Mouse (Mus musculus): ENCODE results near the gene Rab4a.
"Not testable (repeated sequence)": the region's sequence is repeated elsewhere in the genome, so short reads cannot be mapped to it uniquely, and the experiment has no call there.

Rab4a gene

GRCm38 (mm10) chr8:123789461-123789860 lies 16.3 kb upstream of the Rab4a start:
- DNase-seq, result no peak

- peak; percentile 85 to 93 for DNase-seq
Observed at GRCm38 (mm10) chr8:123789970-123790369, 15.8 kb upstream of the Rab4a start.

DNA sequence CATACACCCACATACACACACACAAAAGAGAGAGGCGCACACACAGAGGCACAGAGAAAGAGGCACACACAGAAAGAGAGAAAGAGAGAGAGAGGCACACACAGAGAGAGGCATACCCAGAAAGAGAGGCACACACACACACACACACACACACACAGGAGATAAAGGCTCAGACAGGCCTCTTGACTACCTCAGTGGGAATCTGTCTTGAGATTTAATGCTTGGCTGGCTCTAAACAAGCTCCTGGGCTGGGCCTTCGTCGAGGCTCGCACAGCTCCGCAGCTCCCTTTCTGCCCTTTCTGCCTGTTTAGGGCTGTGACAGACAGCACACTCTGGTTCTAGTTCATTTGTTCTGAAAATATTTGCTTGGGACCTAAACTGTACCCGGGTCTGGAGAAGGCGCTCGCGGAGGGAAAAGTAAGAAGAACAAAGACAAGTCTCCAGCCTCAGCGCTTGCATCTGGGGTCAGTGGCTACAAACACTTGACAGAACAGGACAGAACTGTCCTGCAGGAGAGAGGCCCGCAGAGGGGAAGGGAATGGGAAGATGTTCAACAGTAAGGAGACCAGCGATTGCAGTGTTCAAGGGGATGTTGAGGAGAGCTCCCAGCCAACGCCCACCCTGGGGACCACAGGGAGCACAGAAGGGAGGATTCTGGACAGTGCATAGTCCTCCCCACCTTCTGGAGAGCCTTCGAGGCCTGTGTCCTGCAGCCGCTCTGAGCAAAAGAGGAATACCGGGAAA lies 14.5 kb upstream of the Rab4a start:
- no peak for DNase-seq

DNA sequence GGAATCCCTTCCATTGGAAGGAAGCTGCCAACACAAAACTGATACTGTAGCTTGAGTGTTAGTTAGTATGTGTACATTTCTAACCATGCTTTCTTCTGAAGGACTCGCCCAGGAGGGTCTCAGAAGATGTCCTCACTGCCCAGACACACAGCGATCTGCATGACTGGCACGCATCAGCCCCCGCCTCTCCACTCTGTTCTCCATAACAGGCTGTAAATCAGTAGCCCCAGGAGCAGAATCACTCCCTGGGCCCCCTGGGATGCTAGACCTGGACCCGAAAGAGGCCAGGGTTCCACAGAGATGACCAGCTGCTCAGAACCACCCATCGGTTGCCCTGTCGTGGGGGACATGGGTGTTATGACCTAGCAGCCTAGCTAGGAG lies 13.9 kb upstream of the Rab4a start:
- DNase-seq, result no peak

GRCm38 (mm10) chr8:123793900-123794299 lies 11.9 kb upstream of the Rab4a start:
- no peak for DNase-seq

DNA sequence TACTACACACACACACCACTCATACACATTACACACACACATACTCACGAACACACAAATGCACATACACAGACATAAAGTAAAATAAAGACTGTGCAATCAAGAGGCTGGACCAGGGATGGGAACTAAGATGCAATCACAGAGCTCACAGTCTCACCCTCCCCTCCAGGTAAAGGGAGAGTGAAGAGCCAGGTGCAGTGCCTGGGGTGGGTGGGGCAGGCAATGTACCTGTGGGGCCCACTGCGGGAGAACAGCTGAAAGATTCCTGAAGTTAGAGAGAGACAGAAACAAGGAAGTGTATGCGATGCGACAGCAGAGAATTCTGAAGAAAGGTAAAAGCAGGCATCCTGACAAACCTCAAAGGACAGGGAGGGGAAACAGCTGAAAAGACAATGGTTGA lies 11.0 kb upstream of the Rab4a start:
- no peak for DNase-seq

DNA sequence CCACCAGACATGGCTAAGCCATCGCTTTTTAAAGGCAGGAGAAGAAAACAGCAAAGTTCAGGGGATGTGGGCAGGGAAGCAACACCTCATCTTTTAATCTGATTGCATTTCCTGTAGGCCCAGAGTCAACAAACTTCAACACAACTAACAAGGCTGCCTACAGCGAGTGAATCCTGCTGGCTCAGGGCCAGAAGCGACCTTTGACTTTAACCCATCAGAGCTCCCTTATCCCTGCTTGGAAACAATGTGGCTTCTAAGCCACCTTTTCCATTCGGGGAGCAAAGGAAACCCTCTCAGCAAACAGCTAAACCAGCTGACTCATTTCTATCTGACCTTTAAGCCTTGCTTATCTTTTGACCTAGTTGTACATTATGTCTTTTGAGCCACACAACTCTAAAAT lies 9.0 kb upstream of the Rab4a start:
- peak; percentile 69 to 75 for DNase-seq

- no peak for DNase-seq
Observed at GRCm38 (mm10) chr8:123797928-123798327, 7.9 kb upstream of the Rab4a start.

DNA sequence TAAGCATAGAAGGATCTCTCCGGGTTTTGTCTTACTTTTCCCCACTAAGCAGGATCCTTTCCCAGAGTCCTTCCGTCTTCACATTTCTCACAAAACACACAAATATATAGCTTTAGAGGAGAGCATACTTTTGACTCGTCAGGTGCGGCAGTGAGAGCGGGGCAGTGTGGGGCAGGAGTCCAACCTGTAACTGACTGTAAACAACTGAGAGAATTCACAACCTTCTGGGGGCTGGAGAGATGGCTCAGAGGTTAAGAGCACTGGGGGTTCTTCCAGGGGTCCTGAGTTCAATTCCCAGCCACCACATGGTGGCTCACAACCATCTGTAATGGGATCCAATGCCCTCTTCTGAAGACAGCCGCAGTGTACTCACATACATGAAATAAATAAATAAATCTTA lies 6.4 kb upstream of the Rab4a start:
- no peak for DNase-seq

DNA sequence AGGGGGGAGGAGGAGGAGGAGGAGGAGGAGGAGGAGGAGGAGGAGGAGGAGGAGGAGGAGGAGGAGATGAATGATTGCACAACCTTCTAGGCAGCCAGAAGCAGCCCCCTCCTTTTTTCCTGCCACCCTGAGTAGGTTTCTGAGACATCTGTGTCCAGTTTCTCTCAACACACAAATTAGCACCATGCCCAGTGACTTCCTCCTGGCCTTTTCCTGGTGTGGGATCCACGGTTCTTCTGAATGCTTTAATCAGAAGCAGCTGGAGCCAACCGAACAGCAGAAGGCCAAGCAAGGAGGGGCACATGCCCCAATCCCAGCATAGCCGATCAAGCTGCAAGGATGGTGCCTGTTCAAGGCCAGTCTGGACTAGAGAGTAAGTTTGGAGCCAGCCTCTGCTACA lies 5.9 kb upstream of the Rab4a start:
- no peak for DNase-seq

GRCm38 (mm10) chr8:123800867-123801266 lies 4.9 kb upstream of the Rab4a start:
- DNase-seq, result no peak

- no peak for DNase-seq
Observed at GRCm38 (mm10) chr8:123801538-123801937, 4.2 kb upstream of the Rab4a start.

DNA sequence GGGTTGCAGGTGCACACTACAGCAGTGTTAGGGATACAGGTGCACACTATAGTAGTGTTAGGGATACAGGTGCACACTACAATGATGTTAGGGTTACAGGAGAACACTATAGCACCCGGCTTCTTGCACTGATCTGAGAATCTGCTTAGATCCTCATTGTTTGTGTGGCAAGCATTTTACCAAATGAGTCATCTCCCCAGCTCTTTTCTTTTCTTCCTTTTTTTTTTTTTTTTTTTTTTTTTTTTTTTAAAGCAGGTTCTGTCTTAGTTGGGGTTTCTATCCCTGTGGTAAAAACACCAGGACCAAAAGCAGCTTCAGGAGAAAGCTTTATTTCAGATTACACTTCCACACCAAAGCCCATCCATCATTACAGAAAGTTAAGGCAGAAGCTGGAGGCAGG lies 2.1 kb upstream of the Rab4a start:
- DNase-seq, result no peak

- no peak for DNase-seq
Observed at GRCm38 (mm10) chr8:123804586-123804985, 1.2 kb upstream of the Rab4a start.

GRCm38 (mm10) chr8:123805209-123805717 lies 522 bp upstream of the Rab4a start:
- DNase-seq, result no peak

DNA sequence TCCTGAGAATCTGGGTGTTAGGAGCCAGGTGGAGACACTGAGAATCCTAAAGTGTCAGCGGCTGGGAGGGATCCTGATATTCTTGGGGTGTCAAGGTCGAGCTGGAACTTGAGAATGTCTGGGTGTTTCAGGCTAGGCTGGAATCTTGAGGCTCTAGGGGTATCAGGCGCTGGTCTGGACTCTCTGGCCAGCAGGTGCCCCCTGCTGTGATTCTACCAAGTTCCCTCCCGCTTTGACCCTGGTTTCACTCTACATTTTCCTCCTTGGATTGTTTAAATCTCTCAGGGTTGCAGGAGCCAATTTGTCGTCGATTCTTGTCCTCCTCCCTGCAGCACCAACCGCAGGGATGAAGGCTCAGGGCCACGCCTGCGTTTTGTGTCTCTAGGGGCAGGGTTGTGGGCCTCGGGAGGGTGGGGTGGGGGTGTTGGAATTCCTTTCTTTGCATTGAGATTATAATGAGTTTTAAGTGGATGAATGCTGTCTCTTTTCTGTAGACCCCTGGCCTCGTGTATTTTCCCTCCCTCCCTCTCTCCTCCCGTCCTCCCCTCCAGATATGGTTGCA lies 670 bp downstream of the Rab4a start:
- no peak for DNase-seq

GRCm38 (mm10) chr8:123807024-123807431 lies 1.2 kb downstream of the Rab4a start:
- peak; percentile 35 to 75 for DNase-seq

GRCm38 (mm10) chr8:123807852-123808573 lies 2.2 kb downstream of the Rab4a start:
- no peak for DNase-seq

DNA sequence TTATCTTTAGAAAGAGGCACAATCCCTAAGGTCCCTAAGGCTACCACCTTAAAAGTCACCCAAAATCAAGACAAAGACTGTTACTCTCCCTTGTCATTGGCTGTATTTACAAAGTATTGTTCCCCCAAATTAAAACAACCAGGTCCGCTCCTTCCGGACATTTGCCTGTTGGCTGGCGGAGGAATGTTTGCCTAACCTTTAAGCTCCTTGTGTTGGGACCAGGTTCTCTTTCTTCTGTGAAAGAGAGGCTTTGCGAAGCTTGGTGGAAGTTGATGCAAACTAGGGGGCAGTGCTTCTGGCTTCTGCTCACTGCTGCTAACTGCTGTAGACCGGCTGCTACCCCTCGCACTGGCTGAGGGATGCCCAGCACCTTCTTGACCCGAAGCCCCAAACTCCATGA lies 2.9 kb downstream of the Rab4a start:
- DNase-seq, result no peak

DNA sequence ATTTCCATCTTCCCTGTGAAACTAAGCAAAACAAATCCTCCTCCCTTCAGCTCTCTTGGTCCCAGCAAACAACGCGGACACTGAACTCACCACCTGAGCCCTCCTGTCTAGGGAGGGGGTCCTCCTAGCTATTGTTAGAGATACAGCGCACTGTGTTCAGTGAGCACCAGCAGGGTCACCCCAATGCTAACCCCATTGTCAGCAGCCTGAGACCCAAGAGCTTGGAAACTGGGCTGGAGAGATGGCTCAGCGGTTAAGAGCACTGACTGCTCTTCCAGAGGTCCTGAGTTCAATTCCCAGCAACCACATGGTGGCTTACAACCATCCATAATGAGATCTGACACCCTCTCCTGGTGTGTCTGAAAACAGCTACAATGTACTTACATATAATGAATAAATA lies 3.6 kb downstream of the Rab4a start:
- not testable (repeated sequence) for DNase-seq

- DNase-seq, result no peak
Observed at GRCm38 (mm10) chr8:123812227-123812626, 6.4 kb downstream of the Rab4a start.

DNA sequence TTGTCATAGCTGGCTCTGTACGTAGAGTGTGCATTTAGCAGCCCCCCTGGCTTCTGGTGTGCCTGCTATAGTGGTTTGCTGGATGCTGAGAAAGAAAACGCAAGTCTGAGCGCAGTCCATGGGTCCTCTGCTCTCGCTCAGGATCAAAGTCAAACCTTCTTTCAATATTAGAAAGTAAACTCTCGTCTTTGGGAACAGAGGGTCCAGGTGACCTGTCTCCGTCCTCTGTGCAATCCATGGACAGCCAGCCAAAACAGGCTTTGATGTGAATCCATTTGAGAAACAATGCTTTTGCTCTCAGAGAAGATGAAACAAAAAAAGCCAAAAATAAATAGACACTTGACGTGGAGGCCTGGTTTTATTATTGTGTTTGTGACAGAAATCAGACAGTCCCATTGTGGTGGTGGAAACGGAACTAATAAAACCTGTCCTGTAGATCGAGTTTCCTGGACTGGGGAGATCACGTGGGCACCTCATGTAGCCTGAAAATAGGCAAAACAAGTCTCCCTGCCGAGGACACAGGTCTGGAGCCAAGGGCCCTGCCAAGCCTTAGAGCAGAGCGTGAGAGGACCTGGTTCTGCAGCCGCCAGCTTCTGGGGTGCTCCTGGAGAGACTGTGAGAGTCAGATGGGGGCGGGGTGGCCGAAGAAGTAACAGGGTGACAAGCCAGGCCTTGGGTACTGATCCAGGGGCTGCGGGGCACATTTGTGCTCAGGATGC lies 7.5 kb downstream of the Rab4a start:
- peak; percentile 69 to 78 for DNase-seq

GRCm38 (mm10) chr8:123813892-123814266 lies 8.1 kb downstream of the Rab4a start:
- no peak for DNase-seq

Measured in kidney, postnatal 25 days (tissue).